Mouse (Mus musculus): ENCODE measurements around the gene Fstl4.
"Not testable (repeated sequence)": the region's sequence is repeated elsewhere in the genome, so short reads cannot be mapped to it uniquely, and the experiment has no call there.

Gene Fstl4

GRCm38 (mm10) chr11:53140722-53141400 lies 376.4 kb downstream of the Fstl4 start:
- no peak for DNase-seq

DNA sequence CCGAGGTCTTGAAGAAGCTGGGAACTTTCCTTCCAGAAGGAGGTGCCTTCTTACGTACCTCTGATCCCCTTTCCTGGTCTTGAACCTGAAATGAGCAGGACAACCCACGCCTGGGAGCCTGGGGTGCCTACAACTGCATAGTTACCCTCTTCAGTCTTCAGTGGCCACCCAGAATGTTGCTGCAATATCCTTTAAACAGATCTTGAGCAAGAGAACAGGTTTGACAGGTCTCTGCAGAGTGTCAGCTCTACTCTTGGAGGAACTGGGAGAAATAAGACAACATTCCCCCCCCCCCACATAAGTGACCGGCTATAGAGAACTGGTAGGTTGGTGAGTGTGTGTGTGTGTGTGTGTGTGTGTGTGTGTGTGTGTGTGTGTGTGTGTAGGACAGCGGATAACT lies 379.1 kb downstream of the Fstl4 start:
- no peak for DNase-seq

GRCm38 (mm10) chr11:53144506-53144905 lies 380.1 kb downstream of the Fstl4 start:
- no peak for DNase-seq

GRCm38 (mm10) chr11:53146290-53146689 lies 381.9 kb downstream of the Fstl4 start:
- DNase-seq = peak; percentile 11

- no peak for DNase-seq
Measured at GRCm38 (mm10) chr11:53156463-53156862, 392.0 kb downstream of the Fstl4 start.

- DNase-seq = no peak
Measured at GRCm38 (mm10) chr11:53157621-53158259, 393.3 kb downstream of the Fstl4 start.

DNA sequence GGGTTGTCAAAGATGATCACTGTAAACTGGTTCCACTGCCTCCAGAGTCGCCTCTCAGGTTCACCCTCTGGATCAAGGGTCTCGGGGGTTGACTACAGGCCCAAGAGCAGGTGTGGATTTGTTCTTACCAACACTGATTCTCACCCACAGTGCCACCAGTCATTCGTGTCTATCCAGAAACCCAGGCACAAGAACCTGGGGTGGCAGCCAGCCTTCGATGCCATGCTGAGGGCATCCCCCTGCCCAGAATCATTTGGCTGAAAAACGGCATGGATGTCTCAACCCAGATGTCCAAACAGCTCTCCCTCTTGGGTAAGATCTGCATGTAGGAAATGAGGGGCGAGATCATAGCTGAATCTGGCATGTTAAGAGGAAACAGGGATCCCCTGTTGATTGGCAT lies 398.0 kb downstream of the Fstl4 start:
- DNase-seq = no peak

GRCm38 (mm10) chr11:53166478-53166877 lies 402.0 kb downstream of the Fstl4 start:
- DNase-seq = no peak

- DNase-seq = no peak
Measured at GRCm38 (mm10) chr11:53182177-53182852, 417.9 kb downstream of the Fstl4 start.

DNA sequence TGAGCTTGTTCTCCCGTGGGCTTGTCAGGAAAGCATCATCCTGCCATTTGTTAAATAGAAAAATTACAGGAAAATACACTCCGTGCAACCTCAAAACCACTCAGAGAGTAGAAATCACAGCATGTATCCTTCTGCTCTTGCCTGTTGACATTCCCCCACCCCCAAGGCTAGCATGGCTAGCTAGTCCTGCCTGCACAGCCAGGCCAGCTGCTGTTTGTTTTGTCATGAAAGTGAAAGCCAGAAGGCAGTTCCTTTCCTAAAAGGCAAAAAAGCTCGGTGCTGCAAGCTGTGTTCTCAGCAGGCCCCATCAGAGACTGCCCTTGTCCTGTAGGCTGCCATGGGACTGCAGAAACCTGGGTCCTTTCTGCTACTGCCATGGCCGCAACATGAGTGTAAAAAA lies 418.4 kb downstream of the Fstl4 start:
- DNase-seq = no peak

GRCm38 (mm10) chr11:53184046-53184445 lies 419.6 kb downstream of the Fstl4 start:
- no peak for DNase-seq

GRCm38 (mm10) chr11:53184698-53185097 lies 420.3 kb downstream of the Fstl4 start:
- DNase-seq = no peak

DNA sequence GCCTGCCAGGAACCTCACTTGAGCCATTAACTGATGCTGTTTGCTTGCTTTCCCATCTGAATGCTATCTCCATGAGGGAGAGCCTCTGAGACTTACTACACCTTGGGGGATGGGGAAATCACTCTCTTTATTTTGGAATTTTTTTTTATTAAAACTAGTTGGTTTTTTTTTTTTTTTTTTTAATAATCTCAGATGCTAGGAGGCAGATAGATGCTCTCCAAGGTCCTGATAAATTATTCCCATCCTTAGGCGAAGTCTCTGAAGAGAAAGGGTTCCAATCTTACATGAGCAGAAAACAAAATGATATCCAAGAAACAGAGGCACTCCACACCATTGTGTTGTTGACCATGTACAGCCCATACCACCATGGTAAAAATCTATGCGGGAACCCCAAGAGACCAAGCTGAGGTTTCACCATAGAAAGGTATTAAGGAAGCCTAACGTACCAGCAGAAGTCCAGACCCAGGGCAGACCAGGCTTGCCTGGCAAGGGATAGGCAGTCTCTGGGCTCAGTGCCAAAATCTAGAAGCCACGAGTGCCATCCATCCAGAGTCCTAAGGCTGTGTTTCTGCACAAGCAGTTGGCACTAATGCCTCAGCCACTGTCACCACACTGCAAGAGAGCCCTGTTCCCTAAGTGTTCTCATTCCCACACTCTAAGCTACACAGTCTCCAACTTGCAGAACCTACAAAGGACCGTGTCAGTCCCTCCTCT lies 423.1 kb downstream of the Fstl4 start:
- DNase-seq = peak; percentile 3

GRCm38 (mm10) chr11:53196551-53196950 lies 432.1 kb downstream of the Fstl4 start:
- not testable (repeated sequence) for DNase-seq

- no peak for DNase-seq
Measured at GRCm38 (mm10) chr11:53197111-53197510, 432.7 kb downstream of the Fstl4 start.

DNA sequence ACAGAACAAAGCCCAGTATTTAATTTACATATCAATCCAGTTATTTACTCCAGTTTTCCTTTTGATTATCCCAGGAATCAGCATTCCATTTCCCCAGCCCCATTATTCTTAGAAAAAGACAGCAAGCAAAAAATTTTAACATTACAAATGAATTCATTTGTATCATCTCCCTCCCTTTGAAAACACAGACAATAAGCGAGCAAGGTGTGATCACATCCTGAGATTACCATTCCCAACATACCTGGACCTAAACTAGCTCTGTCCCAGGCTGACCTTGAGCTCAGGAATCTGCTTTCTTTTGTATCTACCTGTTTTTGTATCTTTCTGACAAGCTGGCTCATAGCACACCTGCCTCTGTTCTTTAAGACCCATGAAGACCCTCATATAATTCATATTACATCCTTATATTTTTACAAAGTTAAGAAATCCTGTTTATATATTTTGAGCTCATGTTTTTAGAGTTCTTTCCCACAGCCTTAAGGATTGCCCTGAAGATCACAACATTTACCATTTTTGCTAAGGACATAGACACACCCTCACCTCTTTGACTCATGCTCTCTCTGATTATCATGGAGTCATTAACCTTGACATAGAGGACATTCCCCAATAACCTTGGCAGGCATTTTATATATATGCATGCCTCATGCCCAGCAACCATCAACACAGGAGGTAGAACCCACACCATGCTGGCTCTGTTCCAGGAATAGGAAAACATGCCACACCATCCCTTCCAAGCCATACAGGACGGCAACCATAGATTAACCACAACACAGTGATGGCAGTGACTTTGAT lies 438.2 kb downstream of the Fstl4 start:
- DNase-seq = no peak

DNA sequence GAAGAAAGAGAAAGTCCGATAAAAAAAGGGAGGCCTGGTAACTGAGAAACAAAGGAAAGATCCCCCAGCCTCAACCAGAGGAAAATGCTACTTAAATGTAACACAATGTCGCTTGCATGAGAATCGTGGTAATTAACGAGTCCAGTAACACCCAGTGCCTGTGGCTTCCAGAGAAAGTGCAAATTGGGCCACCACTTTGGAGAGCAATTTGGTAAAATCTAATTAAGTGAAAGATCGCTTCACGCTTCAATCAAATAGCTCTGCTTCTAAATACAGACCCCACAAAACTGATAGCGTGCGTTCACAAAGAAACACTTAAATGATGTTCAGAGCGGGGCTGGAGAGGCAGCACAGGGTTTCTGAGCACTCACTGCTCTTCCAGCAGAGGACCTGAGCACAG lies 446.4 kb downstream of the Fstl4 start:
- no peak for DNase-seq

DNA sequence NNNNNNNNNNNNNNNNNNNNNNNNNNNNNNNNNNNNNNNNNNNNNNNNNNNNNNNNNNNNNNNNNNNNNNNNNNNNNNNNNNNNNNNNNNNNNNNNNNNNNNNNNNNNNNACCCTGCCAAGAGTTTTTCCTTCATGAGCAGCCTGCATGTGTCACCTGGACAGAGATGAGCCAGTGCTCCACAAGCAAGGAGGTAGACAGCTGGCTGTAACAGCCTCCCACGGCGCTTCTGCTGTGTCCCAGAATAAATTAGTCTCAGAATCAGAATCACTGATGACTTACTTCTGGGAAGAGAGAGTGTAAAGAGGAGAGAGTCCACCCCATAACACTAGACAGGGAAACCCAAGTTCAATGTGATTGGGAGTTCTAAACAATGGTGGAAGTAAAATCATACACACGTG lies 464.6 kb downstream of the Fstl4 start:
- DNase-seq = no peak

GRCm38 (mm10) chr11:53231836-53232235 lies 467.4 kb downstream of the Fstl4 start:
- no peak for DNase-seq

- DNase-seq = no peak
Measured at GRCm38 (mm10) chr11:53233590-53233989, 469.2 kb downstream of the Fstl4 start.
